Mouse (Mus musculus) urinary bladder, postnatal 4 days (tissue): ENCODE results near the gene Ptbp3.
"Not testable (repeated sequence)": the region's sequence is repeated elsewhere in the genome, so short reads cannot be mapped to it uniquely, and the experiment has no call there.

Source experiments
- DNase-seq, 2 experiments: peaks; one replicate each; pipeline ENCODE4 v3.0.0; 2021 to 2022; ENCODE audit warnings: low spot score in 2 of 2

Ptbp3 gene

GRCm38 (mm10) chr4:59549175-59549976, at the start of gene Ptbp3:
TSS of gene Ptbp3 (minus strand) at chr4:59549364.
- peak; percentile 93 to 95 for DNase-seq

- DNase-seq, result no peak
These were observed 47.4 kb upstream of the Ptbp3 start for GRCm38 (mm10) chr4:59596556-59596955.

GRCm38 (mm10) chr4:59594614-59595013, 45.5 kb upstream of the Ptbp3 start:
- no peak for DNase-seq

GRCm38 (mm10) chr4:59587872-59588226, 38.7 kb upstream of the Ptbp3 start:
- DNase-seq, result no peak

GRCm38 (mm10) chr4:59587215-59587871, 38.2 kb upstream of the Ptbp3 start:
- DNase-seq, result no peak

GRCm38 (mm10) chr4:59585097-59585496, 35.9 kb upstream of the Ptbp3 start:
- no peak for DNase-seq

GRCm38 (mm10) chr4:59582186-59582585, 33.0 kb upstream of the Ptbp3 start:
- no peak for DNase-seq

GRCm38 (mm10) chr4:59581314-59582185, 32.4 kb upstream of the Ptbp3 start, which contains the start of gene Hsdl2:
TSS of gene Hsdl2 (plus strand) at chr4:59581563.
- peak; percentile 96 to 97 for DNase-seq

GRCm38 (mm10) chr4:59580495-59581281, 31.5 kb upstream of the Ptbp3 start:
- DNase-seq, result no peak

- no peak for DNase-seq
These were observed 26.2 kb upstream of the Ptbp3 start for GRCm38 (mm10) chr4:59575184-59575958.

GRCm38 (mm10) chr4:59572521-59573118, 23.5 kb upstream of the Ptbp3 start:
- no peak for DNase-seq

GRCm38 (mm10) chr4:59570519-59570918, 21.4 kb upstream of the Ptbp3 start:
- not testable (repeated sequence) for DNase-seq

GRCm38 (mm10) chr4:59569538-59569937, 20.4 kb upstream of the Ptbp3 start:
- DNase-seq, result peak; percentile 47 to 76

- no peak for DNase-seq
These were observed 18.6 kb upstream of the Ptbp3 start for GRCm38 (mm10) chr4:59567576-59568260.

- DNase-seq, result no peak
These were observed 16.5 kb upstream of the Ptbp3 start for GRCm38 (mm10) chr4:59565571-59566188.

- no peak for DNase-seq
These were observed 15.0 kb upstream of the Ptbp3 start for GRCm38 (mm10) chr4:59564128-59564527.

- DNase-seq, result no peak
These were observed 11.0 kb upstream of the Ptbp3 start for GRCm38 (mm10) chr4:59560141-59560540.

- no peak for DNase-seq
These were observed 9.0 kb upstream of the Ptbp3 start for GRCm38 (mm10) chr4:59558096-59558720.

- not testable (repeated sequence) for DNase-seq
These were observed 8.2 kb upstream of the Ptbp3 start for GRCm38 (mm10) chr4:59557343-59557742.
